Mouse (Mus musculus) 416B (cell line): ENCODE data around the gene Sh2d4b.
A peak's percentile ranks its signal among the peaks of the same experiment; 100 is the strongest.

Experiments used
- DNase-seq: peaks from one replicate; pipeline ENCODE4 v3.0.0; 2011; ENCODE audit warnings: low read depth

The Sh2d4b gene

GRCm38 (mm10) chr14:40837397-40837796 lies 55.7 kb downstream of the Sh2d4b start:
- DNase-seq, result peak; percentile 31

DNA sequence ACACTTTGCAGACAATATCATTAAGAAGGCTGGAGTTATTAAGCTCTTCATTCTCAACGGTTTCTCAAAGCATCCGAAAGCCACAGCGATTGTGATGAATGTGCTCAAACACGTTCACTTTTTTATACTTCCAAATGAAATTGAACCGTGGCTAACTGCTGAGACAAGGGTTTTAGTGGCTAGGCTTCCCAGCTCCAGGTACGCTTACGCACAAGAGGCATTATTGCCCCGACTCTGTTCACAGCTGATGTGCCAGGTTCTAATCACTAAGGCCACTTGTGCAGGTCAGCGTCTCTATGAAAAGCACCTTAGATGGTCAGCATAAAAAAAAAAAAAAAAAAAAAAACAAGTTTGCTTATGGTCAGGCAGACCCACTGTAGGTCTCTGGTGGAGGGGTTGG lies 62.6 kb downstream of the Sh2d4b start:
- no peak for DNase-seq

DNA sequence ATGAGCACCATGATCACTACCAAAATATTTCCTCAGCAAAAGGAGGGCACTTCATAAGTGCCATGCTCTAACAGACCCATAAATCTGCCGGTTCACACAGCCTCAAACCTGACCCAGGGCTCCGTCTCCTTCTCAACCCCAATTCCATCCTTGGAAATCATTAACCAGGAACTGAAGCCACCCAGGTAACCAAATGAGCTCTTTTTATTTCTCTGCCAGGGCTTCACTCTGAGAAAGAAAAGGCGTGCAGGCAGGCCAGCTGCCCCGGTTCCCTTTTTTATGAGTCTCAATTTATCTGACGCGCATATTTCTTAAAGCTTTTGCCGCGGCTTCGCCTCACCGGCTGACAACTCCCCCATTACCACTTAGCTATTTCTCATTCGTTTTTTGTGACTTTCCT lies 63.0 kb downstream of the Sh2d4b start:
- DNase-seq, result no peak

GRCm38 (mm10) chr14:40818051-40818450 lies 75.0 kb downstream of the Sh2d4b start:
- no peak for DNase-seq

GRCm38 (mm10) chr14:40816715-40817114 lies 76.4 kb downstream of the Sh2d4b start:
- no peak for DNase-seq

- DNase-seq, result peak; percentile 26
These were observed 101.5 kb downstream of the Sh2d4b start for GRCm38 (mm10) chr14:40791606-40792005.

GRCm38 (mm10) chr14:40789110-40789509 lies 104.0 kb downstream of the Sh2d4b start:
- DNase-seq, result peak; percentile 41

DNA sequence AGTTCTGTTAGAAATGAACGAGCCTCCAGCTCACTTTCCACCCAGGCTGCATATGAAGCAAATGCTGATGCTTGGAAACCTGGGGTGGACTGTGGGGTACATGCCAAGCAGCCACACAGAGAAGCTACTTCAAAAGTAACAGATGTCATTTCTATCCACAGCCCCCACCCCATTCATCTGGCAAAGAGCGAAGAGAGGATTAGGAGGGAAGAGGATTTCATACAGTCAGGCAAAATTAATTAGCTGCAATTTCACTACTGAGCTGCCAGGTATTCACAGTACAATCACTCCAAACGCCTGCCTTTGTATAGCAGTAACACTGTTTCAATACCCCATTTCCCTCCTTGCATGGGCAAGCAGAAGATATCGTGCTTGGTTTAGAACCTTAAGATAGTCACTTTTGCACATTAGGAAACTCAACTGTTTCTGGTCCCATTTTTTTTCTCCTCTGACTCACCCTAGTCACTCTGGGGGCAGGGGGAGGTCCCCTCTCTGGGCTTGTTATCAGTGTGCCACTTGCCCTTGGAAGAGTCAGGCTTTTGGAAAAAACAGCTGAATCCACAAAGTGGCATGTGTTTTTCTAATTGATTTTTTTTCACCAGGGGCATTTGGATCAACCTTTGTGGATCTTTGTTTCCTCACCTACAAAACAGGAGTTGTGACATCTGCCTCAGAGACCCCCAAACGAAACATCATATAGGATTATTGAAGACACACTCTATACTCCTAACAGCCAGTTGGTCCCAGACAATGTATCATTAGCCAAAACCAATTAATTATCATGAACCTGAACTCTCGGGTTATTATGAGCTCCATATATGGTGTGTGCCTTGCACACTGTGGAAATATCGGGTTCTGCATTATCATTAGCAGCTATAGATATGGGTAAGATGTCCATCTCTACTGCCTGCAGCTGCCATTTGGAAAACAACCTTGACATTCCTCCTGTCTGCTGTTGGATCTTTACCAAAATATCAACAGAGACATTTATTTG lies 123.7 kb downstream of the Sh2d4b start:
- DNase-seq, result no peak
